Mouse (Mus musculus): ENCODE measurements around the gene Slc6a20a.

The Slc6a20a gene

GRCm38 (mm10) chr9:123638231-123638630, 40.5 kb downstream of the Slc6a20a start:
- DNase-seq (ENCODE audit: low spot score) = no peak

GRCm38 (mm10) chr9:123636771-123637170, 41.9 kb downstream of the Slc6a20a start:
- DNase-seq (ENCODE audit: low spot score) = no peak

DNA sequence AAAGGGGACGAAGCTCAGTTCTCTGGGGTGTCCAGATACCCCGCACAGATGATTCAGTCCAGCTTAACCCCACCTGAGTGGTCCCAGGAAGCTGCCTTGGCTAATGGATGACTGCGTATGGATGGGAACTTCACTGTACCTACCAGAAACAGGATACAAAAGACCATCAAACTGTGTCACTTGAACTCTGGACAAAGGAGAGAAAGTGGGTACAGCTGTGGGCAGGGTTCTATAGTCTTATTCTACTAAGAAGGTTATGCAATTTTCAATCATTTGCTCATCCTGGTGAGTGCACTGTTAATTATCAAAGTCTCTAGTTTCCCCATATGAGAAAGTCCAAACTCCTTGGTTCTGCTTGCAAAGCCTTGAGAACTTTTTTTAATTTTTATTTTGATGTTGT, 45.7 kb downstream of the Slc6a20a start:
- DNase-seq (ENCODE audit: low spot score) = no peak

DNA sequence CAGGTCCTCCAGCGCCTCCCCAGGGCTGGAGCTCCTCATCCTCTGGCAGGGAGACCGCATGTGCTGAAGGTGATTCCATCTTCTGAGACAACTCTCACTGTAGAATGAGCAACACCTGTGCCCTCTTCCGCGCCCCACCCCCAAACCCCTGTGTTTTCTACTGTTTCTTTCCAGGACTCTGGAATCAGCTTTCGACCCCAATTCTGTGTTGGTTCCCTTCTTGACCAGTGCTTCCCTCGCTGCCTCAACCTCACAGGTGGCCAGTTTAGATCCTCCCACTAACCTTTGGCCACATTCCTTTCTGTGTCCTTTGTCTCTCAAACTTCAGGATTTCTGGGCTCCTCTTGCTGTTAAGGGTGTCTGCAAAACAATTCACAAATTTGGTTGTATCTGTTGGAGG, 46.4 kb downstream of the Slc6a20a start, which contains the start of gene Slc6a20b:
Gene Slc6a20b (minus strand): TSS at position 285 of the 400 bp plus-strand sequence.
- no peak for DNase-seq (ENCODE audit: low spot score)

GRCm38 (mm10) chr9:123631666-123632065, 47.0 kb downstream of the Slc6a20a start:
- no peak for DNase-seq (ENCODE audit: low spot score)

GRCm38 (mm10) chr9:123625821-123626220, 52.9 kb downstream of the Slc6a20a start:
- no peak for DNase-seq (ENCODE audit: low spot score)

DNA sequence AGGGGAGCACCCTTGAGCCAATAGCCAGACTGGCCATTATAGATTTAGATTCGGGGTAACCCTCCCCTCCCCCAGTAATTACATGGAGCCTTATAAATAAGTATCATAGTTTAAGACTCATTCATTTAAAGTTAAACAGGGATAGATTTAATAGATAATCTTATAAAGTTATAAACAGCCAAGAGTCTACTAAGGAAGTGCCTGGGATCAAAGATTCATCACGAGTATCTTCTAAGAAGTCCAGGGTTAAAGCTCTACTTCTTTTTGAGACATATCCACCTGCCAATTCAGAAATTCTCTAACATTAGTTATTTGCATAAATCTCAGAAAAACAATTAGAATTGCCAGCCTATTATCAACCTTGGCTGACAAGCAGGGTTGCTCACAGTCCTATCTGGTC, 53.9 kb downstream of the Slc6a20a start:
- DNase-seq (ENCODE audit: low spot score) = no peak

DNA sequence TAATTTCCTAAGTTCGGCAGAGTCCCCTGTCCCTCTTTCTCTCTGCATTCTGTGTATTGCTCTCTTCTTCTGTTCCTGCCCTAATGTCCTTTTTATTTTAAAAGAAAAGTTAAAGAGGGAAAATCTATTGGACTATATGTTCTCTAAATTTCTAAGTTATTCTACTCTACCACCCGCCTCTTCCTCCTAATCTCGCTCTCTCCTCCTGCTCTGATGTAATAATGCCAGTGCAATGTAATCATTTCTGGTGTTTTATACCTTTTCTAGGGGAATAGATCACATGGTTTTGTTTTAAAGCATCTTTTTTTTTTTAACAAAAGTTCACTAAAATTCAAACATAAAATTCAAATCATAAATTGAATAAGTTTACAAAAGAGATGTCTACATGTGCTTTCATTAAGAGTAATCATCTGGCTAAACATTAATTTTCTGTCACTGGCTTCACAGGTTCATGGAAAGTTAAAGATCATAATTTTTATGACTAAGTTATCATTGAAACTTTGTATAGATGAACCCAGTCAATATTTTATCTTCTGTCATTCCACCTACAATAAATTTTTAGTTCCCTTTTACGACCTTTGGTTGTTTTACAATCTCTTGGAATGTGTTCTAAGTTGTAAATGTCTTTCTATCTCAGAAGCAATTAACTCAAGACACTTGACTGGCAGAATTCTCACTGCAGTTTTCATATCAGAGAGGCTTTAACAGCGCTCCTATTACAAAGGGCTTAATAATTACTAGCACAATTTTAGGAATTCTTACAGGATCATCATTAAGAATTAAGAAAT, 58.2 kb downstream of the Slc6a20a start:
- DNase-seq (ENCODE audit: low spot score) = no peak

DNA sequence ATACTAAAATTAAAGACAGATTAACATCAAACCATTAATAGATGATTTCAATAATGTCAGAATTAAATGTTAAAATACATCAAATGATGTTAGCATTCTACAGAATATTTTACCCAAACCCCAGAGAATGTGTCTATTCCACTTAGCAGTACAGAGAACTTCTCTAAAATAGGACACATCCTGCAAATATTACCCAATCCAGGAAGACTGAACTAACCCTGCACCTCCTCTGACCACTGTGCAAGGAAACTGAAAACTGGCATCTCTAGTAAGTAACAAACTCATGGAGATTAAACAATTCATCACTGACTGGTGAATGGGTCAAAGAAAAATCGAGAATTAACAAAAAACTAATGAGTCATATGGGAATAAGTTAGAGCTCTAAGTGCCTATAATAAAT, 77.2 kb downstream of the Slc6a20a start:
- DNase-seq (ENCODE audit: low spot score) = no peak

DNA sequence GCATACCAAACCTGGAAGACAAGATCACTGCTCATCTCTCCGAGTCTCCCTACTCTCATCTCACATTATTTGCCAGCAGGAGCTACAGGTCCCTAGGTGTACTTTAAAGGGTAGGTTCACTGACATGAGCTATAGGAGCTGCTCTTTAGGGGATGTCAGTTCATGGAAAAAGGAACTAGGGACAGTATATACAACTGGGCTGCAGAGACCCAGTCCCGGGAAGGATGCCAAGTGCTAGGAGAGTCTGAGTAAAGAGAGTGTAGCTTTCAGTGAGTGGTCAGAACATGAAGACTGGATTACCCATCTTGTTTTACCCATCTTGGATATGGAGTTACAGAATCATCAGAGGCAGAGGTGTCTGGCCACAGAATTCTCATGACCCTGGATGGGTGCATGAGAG, 81.3 kb downstream of the Slc6a20a start:
- DNase-seq (ENCODE audit: low spot score) = no peak

DNA sequence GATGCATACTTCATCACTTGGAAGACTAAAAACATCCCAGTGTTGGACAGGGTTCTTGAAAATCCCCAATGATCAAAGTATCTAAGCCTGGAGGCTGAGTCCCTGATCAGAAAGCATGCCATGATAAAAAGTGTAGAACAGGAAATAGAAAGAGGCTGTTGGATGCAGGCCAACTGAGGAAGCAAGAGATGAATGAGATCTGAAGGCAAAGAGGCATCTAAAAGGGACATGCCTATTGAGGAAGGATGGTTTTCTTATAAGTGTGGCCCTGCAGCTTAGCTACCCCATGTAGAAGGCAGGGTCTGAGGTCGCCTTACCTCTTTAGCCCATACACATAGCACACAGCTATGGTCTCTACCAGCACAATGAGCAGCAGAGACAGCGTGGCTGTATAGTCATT, 81.8 kb downstream of the Slc6a20a start:
- DNase-seq (ENCODE audit: low spot score) = no peak

DNA sequence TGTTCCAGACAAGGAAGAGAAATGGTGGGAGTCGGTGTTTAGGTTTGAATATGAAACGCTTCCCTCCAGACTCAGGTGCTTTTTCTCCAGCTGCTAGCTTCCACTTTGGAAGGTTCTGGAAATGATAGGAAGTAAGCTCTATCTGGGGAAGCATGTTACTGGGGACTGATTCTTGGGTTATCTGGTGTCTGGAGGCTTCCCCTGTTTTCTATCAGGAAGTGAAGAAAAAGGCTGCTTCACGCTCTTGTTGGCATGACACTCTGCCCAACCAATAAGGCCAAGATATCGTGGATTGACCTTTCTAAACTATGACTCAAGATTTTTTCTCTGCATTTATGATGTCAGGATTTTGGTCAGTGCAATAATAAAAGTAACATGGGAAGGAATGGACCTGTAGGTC, 83.5 kb downstream of the Slc6a20a start:
- no peak for DNase-seq (ENCODE audit: low spot score)

GRCm38 (mm10) chr9:123589240-123589910, 89.3 kb downstream of the Slc6a20a start:
- no peak for DNase-seq (ENCODE audit: low spot score)
